Comparison of ENCODE assay signal across 38 mouse cellular contexts in genomic region chr11:104693235-104693634, GRCm38 (mm10). TPM values are rescaled to one million over a fixed set of nuclear protein-coding genes. Genes with fewer than 3 reads are reported as not detected.
DNase-seq lines count a peak whose midpoint lies in the region; ATAC-seq lines count a peak whose summit lies in the region.
"Had no signal": no experiment of that assay in that cellular context is flagged by ENCODE, and none has a peak within 500 bp of the region (broad histone marks: within the 10 kb centered on the region; RNA-seq: fewer than 3 reads in every experiment).

No protein-coding gene starts in this region.

- no peak overlapping the region for H3K9ac ChIP-seq in kidney, embryonic 15.5 days
- H3K9ac ChIP-seq: embryonic facial prominence, embryonic 15.5 days; forebrain, embryonic 13.5 days; hindbrain, embryonic 12.5 days; intestine, embryonic 15.5 days; limb, embryonic 12.5 days; liver, embryonic 15.5 days; lung, embryonic 15.5 days had no signal

- no peak overlapping the region for H3K27ac ChIP-seq in kidney, embryonic 15.5 days
- H3K27ac ChIP-seq: embryonic facial prominence, embryonic 10.5 days; embryonic facial prominence, embryonic 15.5 days; forebrain, embryonic 13.5 days; hindbrain, embryonic 12.5 days; hindbrain, postnatal 0 days; intestine, embryonic 15.5 days; kidney, postnatal 0 days; limb, embryonic 12.5 days; liver, embryonic 15.5 days; lung, embryonic 15.5 days; midbrain, embryonic 10.5 days; stomach, postnatal 0 days had no signal

- no peak overlapping the region for H3K4me2 ChIP-seq in kidney, embryonic 15.5 days
- H3K4me2 ChIP-seq: embryonic facial prominence, embryonic 15.5 days; forebrain, embryonic 13.5 days; heart, embryonic 11.5 days; hindbrain, embryonic 12.5 days; intestine, embryonic 15.5 days; limb, embryonic 12.5 days; liver, embryonic 15.5 days; lung, embryonic 15.5 days had no signal

- 87% methylated on average over 6 of the region's 6 CpGs for WGBS in kidney, embryonic 15.5 days

- no peak overlapping the region for H3K4me3 ChIP-seq in kidney, embryonic 15.5 days (replicated peaks)
- H3K4me3 ChIP-seq: embryonic facial prominence, embryonic 10.5 days; embryonic facial prominence, embryonic 15.5 days; forebrain, embryonic 13.5 days; hindbrain, embryonic 12.5 days; intestine, embryonic 15.5 days; limb, embryonic 12.5 days; liver, embryonic 15.5 days; lung, embryonic 15.5 days; midbrain, embryonic 10.5 days had no signal

- no peaks in the 10 kb centered on the region for H3K9me3 ChIP-seq in kidney, embryonic 15.5 days (replicated peaks)
- H3K9me3 ChIP-seq: embryonic facial prominence, embryonic 10.5 days; embryonic facial prominence, embryonic 15.5 days; forebrain, embryonic 13.5 days; hindbrain, embryonic 12.5 days; intestine, embryonic 15.5 days; limb, embryonic 12.5 days; liver, embryonic 15.5 days; lung, embryonic 15.5 days; midbrain, embryonic 10.5 days had no signal

- no peaks in the 10 kb centered on the region for H3K36me3 ChIP-seq in kidney, embryonic 15.5 days
- H3K36me3 ChIP-seq: embryonic facial prominence, embryonic 10.5 days; embryonic facial prominence, embryonic 15.5 days; hindbrain, embryonic 12.5 days; intestine, embryonic 15.5 days; limb, embryonic 12.5 days; liver, embryonic 15.5 days; lung, embryonic 15.5 days; midbrain, embryonic 10.5 days had no signal

- no peaks in the 10 kb centered on the region for H3K27me3 ChIP-seq in kidney, embryonic 15.5 days
- H3K27me3 ChIP-seq: embryonic facial prominence, embryonic 15.5 days; forebrain, embryonic 13.5 days; hindbrain, embryonic 12.5 days; intestine, embryonic 15.5 days; limb, embryonic 12.5 days; liver, embryonic 15.5 days; lung, embryonic 15.5 days had no signal

- no peaks in the 10 kb centered on the region for H3K4me1 ChIP-seq in kidney, embryonic 15.5 days
- H3K4me1 ChIP-seq: embryonic facial prominence, embryonic 10.5 days; embryonic facial prominence, embryonic 15.5 days; forebrain, embryonic 13.5 days; hindbrain, embryonic 12.5 days; intestine, embryonic 15.5 days; limb, embryonic 12.5 days; liver, embryonic 15.5 days; lung, embryonic 15.5 days; midbrain, embryonic 10.5 days had no signal

- ATAC-seq in kidney, embryonic 15.5 days (replicated peaks; ENCODE audit: low FRiP score), result no peak
- ATAC-seq: CD4-positive, CD25-positive, alpha-beta regulatory T cell, adult 4 months; forebrain, embryonic 13.5 days; hindbrain, postnatal 0 days; intestine, embryonic 15.5 days; midbrain, embryonic 16.5 days had no signal

- peak; percentile 36 for DNase-seq in layer of hippocampus, adult 11-12 months (ENCODE audit: low spot score)
- DNase-seq in layer of hippocampus, postnatal 10 days (ENCODE audit: low spot score in 2 of 2), result no peak
- peak; percentile 39 to 47 for DNase-seq in right cerebral cortex, adult 2 months (ENCODE audit: low spot score in 2 of 2)
- no peak for DNase-seq in right cerebral cortex, postnatal 10 days (ENCODE audit: low spot score in 2 of 2)
- peak; percentile 9 to 41 for DNase-seq in layer of hippocampus, adult 8-10 months (ENCODE audit: low spot score in 2 of 2)
- DNase-seq in right cerebral cortex, postnatal 36 days (ENCODE audit: low spot score in 2 of 2), result peak; percentile 19 to 45
- no peak for DNase-seq in thymus, postnatal 10 days (ENCODE audit: low spot score in 2 of 2)
- DNase-seq: adrenal gland, adult 2 months; adrenal gland, postnatal 36 days; cerebellum, adult 2 months; cerebellum, postnatal 14 days; gastrocnemius, postnatal 10 days; heart, postnatal 36 days; kidney, adult 2 months; kidney, postnatal 4 days; thymus, adult 2 months had no signal

RNA-seq across cellular contexts. Expression of gene Gm11639, which starts 7.7 kb away (rescaled TPM):
- total RNA-seq in layer of hippocampus, postnatal 10 days (2021), result under 1 TPM; 0.58 to 0.82 TPM
- under 1 TPM; 0.31 to 0.68 (median 0.34) TPM for total RNA-seq in layer of hippocampus, adult 8-10 months (2022)
- 0.17 and 0.30 TPM in 2 replicates for polyA plus RNA-seq in kidney, embryonic 15.5 days (2015; fragmentation: Nextera tagmentation; extraction: Ambion mirVana)
- total RNA-seq: hindbrain, postnatal 0 days; megakaryocyte progenitor cell, adult 5-6 weeks had no signal
- polyA plus RNA-seq: adrenal gland, adult 2 months; embryonic facial prominence, embryonic 10.5 days; forebrain, embryonic 13.5 days; gonadal fat pad, adult 2 months; heart, embryonic 16.5 days; hindbrain, embryonic 12.5 days; intestine, embryonic 15.5 days; limb, embryonic 12.5 days; liver, adult 2 months; lung, embryonic 15.5 days; midbrain, embryonic 10.5 days; midbrain, embryonic 16.5 days; neural tube, embryonic 11.5 days; spleen, adult 2 months had no signal

Comparison
In these comparisons a context has a peak if more than half of its experiments do, and no peak if none do; other contexts are left out.
1. DNase-seq: peak in layer of hippocampus, adult 11-12 months (single experiment), right cerebral cortex, adult 2 months (2 of 2), layer of hippocampus, adult 8-10 months (2 of 2) and right cerebral cortex, postnatal 36 days (2 of 2); none in layer of hippocampus, postnatal 10 days (0 of 2), right cerebral cortex, postnatal 10 days (0 of 2) and thymus, postnatal 10 days (0 of 2).